Mouse (Mus musculus): ENCODE data around the gene Gdpgp1. TPM values are rescaled to one million over a fixed set of nuclear protein-coding genes. Genes with fewer than 3 reads are reported as not detected.
A peak's percentile ranks its signal among the peaks of the same experiment; 100 is the strongest.

The Gdpgp1 gene
- polyA plus RNA-seq, 1 experiment from 2014 or later, result 2.9 TPM

- 84% methylated on average over 10 of the region's 10 CpGs for WGBS
- DNase-seq (ENCODE audit: low spot score), result no peak
Measured at GRCm38 (mm10) chr7:80238542-80238941, 5.9 kb downstream of the Gdpgp1 start.

GRCm38 (mm10) chr7:80241661-80242060 is 9.0 kb downstream of the Gdpgp1 start:
- whole genome bisulfite sequencing, result 53% methylated on average over 4 of the region's 4 CpGs
- ATAC-seq (ENCODE audit: low FRiP score, low TSS enrichment), result no peak
- no peak overlapping the region; the same call in 1 of the 2 replicates for H3K27ac ChIP-seq (replicated peaks)
- no peak for DNase-seq (ENCODE audit: low spot score)
- H3K36me3 ChIP-seq (ENCODE audit: control insufficient read depth, insufficient read depth, low read length), result peaks cover 11% of the 10 kb centered on the region; the same call in 1 of the 2 replicates
- no peak overlapping the region for H3K4me3 ChIP-seq (ENCODE audit: low read depth, low read length)
- H3K4me1 ChIP-seq (replicated peaks; ENCODE audit: control insufficient read depth, insufficient read depth), result no peaks in the 10 kb centered on the region
- no peak overlapping the region for H3K9ac ChIP-seq (ENCODE audit: low read length)
- TF ChIP-seq CTCF (IDR thresholded peaks at IDR 0.05; ENCODE audit: low read depth) (no peak), EP300 (optimal IDR thresholded peaks at IDR 0.05) (no peak)
- H3K9me3 ChIP-seq (ENCODE audit: control insufficient read depth, low read length), result no peaks in the 10 kb centered on the region
- H3K4me2 ChIP-seq (replicated peaks; ENCODE audit: low read depth), result no peak overlapping the region
- H3K27me3 ChIP-seq (ENCODE audit: control insufficient read depth, insufficient read depth, low read length), result no peaks in the 10 kb centered on the region

More at GRCm38 (mm10) chr7:80238542-80238941, 5.9 kb downstream of the Gdpgp1 start:
- no peaks in the 10 kb centered on the region for H3K9me3 ChIP-seq (ENCODE audit: control insufficient read depth, low read length)
- no peaks in the 10 kb centered on the region for H3K27me3 ChIP-seq (ENCODE audit: control insufficient read depth, insufficient read depth, low read length)
- H3K4me3 ChIP-seq (ENCODE audit: low read depth, low read length), result no peak overlapping the region
- no peak overlapping the region for H3K27ac ChIP-seq (replicated peaks)
- H3K9ac ChIP-seq (ENCODE audit: low read length), result no peak overlapping the region
- peaks cover 11% of the 10 kb centered on the region; the same call in 1 of the 2 replicates for H3K36me3 ChIP-seq (ENCODE audit: control insufficient read depth, insufficient read depth, low read length)
- ATAC-seq (ENCODE audit: low FRiP score, low TSS enrichment), result no peak
- no peak for TF ChIP-seq CTCF (IDR thresholded peaks at IDR 0.05; ENCODE audit: low read depth)
- TF ChIP-seq EP300 (optimal IDR thresholded peaks at IDR 0.05), result no peak
- H3K4me2 ChIP-seq (replicated peaks; ENCODE audit: low read depth), result no peak overlapping the region
- no peaks in the 10 kb centered on the region for H3K4me1 ChIP-seq (replicated peaks; ENCODE audit: control insufficient read depth, insufficient read depth)

- TF ChIP-seq CTCF (IDR thresholded peaks at IDR 0.05; ENCODE audit: low read depth) (no peak), EP300 (optimal IDR thresholded peaks at IDR 0.05) (no peak)
- Histone ChIP-seq H3K4me1 (replicated peaks; ENCODE audit: control insufficient read depth, insufficient read depth) (no peaks in the 10 kb centered on the region), H3K36me3 (ENCODE audit: control insufficient read depth, insufficient read depth, low read length) (no peaks in the 10 kb centered on the region), H3K4me3 (ENCODE audit: low read depth, low read length) (no peak overlapping the region), H3K9ac (ENCODE audit: low read length) (no peak overlapping the region), H3K4me2 (replicated peaks; ENCODE audit: low read depth) (no peak overlapping the region), H3K27ac (replicated peaks) (no peak overlapping the region), H3K27me3 (ENCODE audit: control insufficient read depth, insufficient read depth, low read length) (no peaks in the 10 kb centered on the region), H3K9me3 (ENCODE audit: control insufficient read depth, low read length) (no peaks in the 10 kb centered on the region)
- ATAC-seq (ENCODE audit: low FRiP score, low TSS enrichment) (no peak), DNase-seq (ENCODE audit: low spot score) (no peak)
- WGBS, result 92% methylated on average over 4 of the region's 4 CpGs
Measured at GRCm38 (mm10) chr7:80244851-80245250, 12.2 kb downstream of the Gdpgp1 start.

- Histone ChIP-seq H3K27me3 (ENCODE audit: control insufficient read depth, insufficient read depth, low read length) (no peaks in the 10 kb centered on the region), H3K4me2 (replicated peaks; ENCODE audit: low read depth) (peak within 1 kb of the TSS; percentile 65), H3K36me3 (ENCODE audit: control insufficient read depth, insufficient read depth, low read length) (no peaks in the 10 kb centered on the region), H3K9ac (ENCODE audit: low read length) (peak within 1 kb of the TSS; percentile 63), H3K27ac (replicated peaks) (peak within 1 kb of the TSS; percentile 81), H3K9me3 (ENCODE audit: control insufficient read depth, low read length) (no peaks in the 10 kb centered on the region), H3K4me3 (ENCODE audit: low read depth, low read length) (peak within 1 kb of the TSS; percentile 60), H3K4me1 (replicated peaks; ENCODE audit: control insufficient read depth, insufficient read depth) (no peaks in the 10 kb centered on the region)
- WGBS, result under 1% methylated on average over 48 of the region's 48 CpGs
- TF ChIP-seq CTCF (IDR thresholded peaks at IDR 0.05; ENCODE audit: low read depth) (peak; percentile 69), EP300 (optimal IDR thresholded peaks at IDR 0.05) (no peak)
- peak; percentile 98 for DNase-seq (ENCODE audit: low spot score)
- ATAC-seq (ENCODE audit: low FRiP score, low TSS enrichment), result peak; percentile 98
Measured at GRCm38 (mm10) chr7:80246148-80246721, 13.6 kb downstream of the Gdpgp1 start, which contains the start of gene Ttll13. Gene Ttll13 (plus strand): TSS chr7:80246376.

- Histone ChIP-seq H3K4me3 (ENCODE audit: low read depth, low read length) (peak overlapping the region; percentile 60), H3K4me2 (replicated peaks; ENCODE audit: low read depth) (peak overlapping the region; percentile 65), H3K9ac (ENCODE audit: low read length) (no peak overlapping the region), H3K4me1 (replicated peaks; ENCODE audit: control insufficient read depth, insufficient read depth) (no peaks in the 10 kb centered on the region), H3K27ac (replicated peaks) (no peak overlapping the region), H3K36me3 (ENCODE audit: control insufficient read depth, insufficient read depth, low read length) (no peaks in the 10 kb centered on the region), H3K27me3 (ENCODE audit: control insufficient read depth, insufficient read depth, low read length) (no peaks in the 10 kb centered on the region), H3K9me3 (ENCODE audit: control insufficient read depth, low read length) (no peaks in the 10 kb centered on the region)
- TF ChIP-seq CTCF (IDR thresholded peaks at IDR 0.05; ENCODE audit: low read depth), result no peak
- no peak for TF ChIP-seq EP300 (optimal IDR thresholded peaks at IDR 0.05)
- no peak for DNase-seq (ENCODE audit: low spot score)
- no peak for ATAC-seq (ENCODE audit: low FRiP score, low TSS enrichment)
- 31% methylated on average over 7 of the region's 7 CpGs for WGBS
Measured at GRCm38 (mm10) chr7:80246859-80247258, 14.2 kb downstream of the Gdpgp1 start.

GRCm38 (mm10) chr7:80252437-80252836 is 19.8 kb downstream of the Gdpgp1 start:
- Histone ChIP-seq H3K4me3 (ENCODE audit: low read depth, low read length) (no peak overlapping the region), H3K9me3 (ENCODE audit: control insufficient read depth, low read length) (no peaks in the 10 kb centered on the region), H3K4me2 (replicated peaks; ENCODE audit: low read depth) (no peak overlapping the region), H3K9ac (ENCODE audit: low read length) (no peak overlapping the region), H3K4me1 (replicated peaks; ENCODE audit: control insufficient read depth, insufficient read depth) (no peaks in the 10 kb centered on the region), H3K36me3 (ENCODE audit: control insufficient read depth, insufficient read depth, low read length) (no peaks in the 10 kb centered on the region), H3K27ac (replicated peaks) (no peak overlapping the region), H3K27me3 (ENCODE audit: control insufficient read depth, insufficient read depth, low read length) (no peaks in the 10 kb centered on the region)
- no peak for TF ChIP-seq CTCF (IDR thresholded peaks at IDR 0.05; ENCODE audit: low read depth)
- TF ChIP-seq EP300 (optimal IDR thresholded peaks at IDR 0.05), result no peak
- ATAC-seq (ENCODE audit: low FRiP score, low TSS enrichment) (no peak), DNase-seq (ENCODE audit: low spot score) (no peak)
- 78% methylated on average over 7 of the region's 7 CpGs for WGBS
